Mouse (Mus musculus) liver, embryonic 14.5 days (tissue): ENCODE data around the gene Tmem151a.

Experiments used
- CTCF ChIP-seq: IDR thresholded peaks from 2 replicates; pipeline ENCODE4 v1.5.1; 2016; ENCODE audit warnings: antibody characterized with exemption, low read depth, control low read depth
- EP300 ChIP-seq: IDR thresholded peaks from 2 replicates; pipeline ENCODE4 v1.6.1; 2016; ENCODE audit warnings: antibody characterized with exemption, low read depth

DNA sequence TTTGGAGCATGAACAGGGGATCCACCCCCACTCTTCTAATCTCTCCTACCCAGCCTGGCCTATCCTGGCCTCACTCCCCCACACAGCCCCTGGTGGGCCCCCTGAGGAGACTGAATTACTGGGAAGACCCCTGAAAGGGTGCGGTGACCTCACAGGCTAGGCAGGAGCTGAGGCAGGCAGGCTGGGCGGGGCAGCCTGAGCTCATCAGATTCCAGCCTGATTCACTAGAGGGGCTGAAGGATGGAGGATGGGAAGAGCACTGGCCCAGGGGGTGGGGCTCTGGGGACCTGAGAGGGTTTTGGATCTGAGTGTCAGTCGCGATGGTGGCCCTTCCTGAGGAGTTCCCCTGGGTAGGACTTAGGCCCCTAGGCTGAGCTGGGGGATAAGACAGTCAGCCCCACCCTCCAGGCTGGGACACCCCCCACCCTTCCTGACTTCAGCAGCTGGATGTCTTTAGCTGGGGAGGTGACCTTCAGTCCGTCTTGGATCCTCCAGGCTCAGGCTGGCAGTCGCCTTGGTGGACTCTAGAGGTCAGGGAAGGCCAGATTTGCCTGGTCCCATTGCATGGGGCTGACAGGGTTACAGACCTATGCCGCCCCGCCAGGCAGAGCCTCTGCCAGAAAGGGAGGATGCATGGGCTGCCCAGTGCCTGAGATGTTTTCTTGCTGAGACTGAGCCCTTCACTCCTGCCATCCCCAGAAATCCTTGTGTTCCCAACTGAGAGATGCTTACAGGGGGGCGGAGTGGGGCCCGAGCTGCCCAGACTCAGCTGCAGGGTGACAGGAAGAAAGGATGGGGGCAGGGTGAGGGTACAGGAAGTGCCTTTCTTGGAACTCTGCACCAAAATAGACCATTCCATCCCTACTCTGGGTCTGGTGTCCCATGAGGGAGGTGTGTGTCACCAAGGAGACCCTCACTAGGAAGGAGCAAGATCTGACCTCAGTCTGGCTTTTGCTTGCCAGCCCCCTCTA, 26.2 kb downstream of the Tmem151a start:
- TF ChIP-seq CTCF, result no peak
- no peak for TF ChIP-seq EP300
